Mouse (Mus musculus): Measurements from ENCODE around the gene Tlk2. TPM values are rescaled to one million over a fixed set of nuclear protein-coding genes. Genes with fewer than 3 reads are reported as not detected.

Tlk2 gene
- polyA plus RNA-seq, 1 experiment = 25.0 TPM

DNA sequence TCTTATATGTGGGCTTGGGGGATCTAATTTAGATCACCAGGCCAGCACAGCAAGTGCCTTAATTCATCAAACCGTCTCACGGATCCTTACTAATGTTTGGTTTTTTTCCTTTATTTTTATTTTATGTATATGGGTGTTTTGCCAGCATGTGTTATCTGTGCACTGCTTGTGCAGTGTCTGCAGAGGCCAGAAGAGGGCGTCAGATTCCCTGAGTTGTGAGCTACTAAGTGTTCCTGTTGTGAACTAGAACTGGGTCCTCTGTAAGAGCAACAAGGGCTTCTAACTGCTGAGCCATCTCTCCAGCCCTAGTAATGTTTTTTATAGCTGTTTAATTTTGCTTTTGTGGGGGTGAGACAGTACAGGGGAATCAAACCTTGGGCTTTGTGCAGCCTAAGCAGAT is 23.8 kb downstream of the Tlk2 start:
- TF ChIP-seq GATA1 (IDR thresholded peaks at IDR 0.05; ENCODE audit: low read length) = no peak

DNA sequence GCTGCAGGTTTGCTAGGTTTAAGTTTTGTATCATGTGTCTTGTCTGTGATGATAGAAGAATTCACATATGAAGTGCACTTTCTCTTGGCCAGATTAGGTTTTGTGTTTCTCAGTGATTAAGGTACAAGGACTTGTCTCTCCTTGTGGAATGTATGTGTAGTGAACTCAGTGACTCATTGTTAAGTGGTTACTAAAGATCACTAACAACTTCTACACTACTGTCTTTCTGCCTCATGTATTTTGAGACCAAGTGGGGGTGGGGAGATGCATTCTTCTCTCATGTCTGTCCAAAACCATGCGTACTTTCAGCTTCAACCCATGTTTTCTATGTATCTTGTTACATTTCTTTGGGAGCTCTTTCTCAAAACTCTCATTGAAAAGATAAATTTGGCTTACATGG is 31.4 kb downstream of the Tlk2 start:
- no peak for TF ChIP-seq GATA1 (IDR thresholded peaks at IDR 0.05; ENCODE audit: low read length)

GRCm38 (mm10) chr11:105214257-105214656 is 35.6 kb downstream of the Tlk2 start:
- no peak for TF ChIP-seq GATA1 (IDR thresholded peaks at IDR 0.05; ENCODE audit: low read length)

GRCm38 (mm10) chr11:105217771-105218170 is 39.2 kb downstream of the Tlk2 start:
- TF ChIP-seq GATA1 (IDR thresholded peaks at IDR 0.05; ENCODE audit: low read length) = no peak

GRCm38 (mm10) chr11:105234501-105234900 is 55.9 kb downstream of the Tlk2 start:
- no peak for TF ChIP-seq GATA1 (IDR thresholded peaks at IDR 0.05; ENCODE audit: low read length)

GRCm38 (mm10) chr11:105240991-105241390 is 62.4 kb downstream of the Tlk2 start:
- no peak for TF ChIP-seq GATA1 (IDR thresholded peaks at IDR 0.05; ENCODE audit: low read length)

- no peak for TF ChIP-seq GATA1 (IDR thresholded peaks at IDR 0.05; ENCODE audit: low read length)
Measured at GRCm38 (mm10) chr11:105246369-105246768, 67.8 kb downstream of the Tlk2 start.

GRCm38 (mm10) chr11:105246785-105247184 is 68.2 kb downstream of the Tlk2 start:
- no peak for TF ChIP-seq GATA1 (IDR thresholded peaks at IDR 0.05; ENCODE audit: low read length)

DNA sequence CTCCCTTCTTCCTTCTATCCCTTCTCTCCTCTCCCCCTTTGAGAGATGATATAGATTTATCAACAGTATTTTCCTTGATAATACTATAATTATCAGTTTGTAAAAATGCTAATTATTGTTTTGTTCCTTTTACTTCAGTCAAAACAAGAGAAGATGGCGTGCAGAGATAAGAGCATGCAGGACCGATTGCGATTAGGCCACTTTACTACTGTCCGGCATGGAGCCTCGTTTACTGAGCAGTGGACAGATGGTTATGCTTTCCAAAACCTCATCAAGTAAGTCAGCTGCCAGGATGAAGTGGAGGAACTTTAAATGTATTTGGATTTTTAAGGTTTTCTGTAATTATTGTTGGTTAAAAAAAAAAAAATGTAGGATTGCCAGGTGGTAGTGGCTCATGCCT is 68.7 kb downstream of the Tlk2 start:
- TF ChIP-seq GATA1 (IDR thresholded peaks at IDR 0.05; ENCODE audit: low read length) = no peak

GRCm38 (mm10) chr11:105259733-105260132 is 81.1 kb downstream of the Tlk2 start:
- no peak for TF ChIP-seq GATA1 (IDR thresholded peaks at IDR 0.05; ENCODE audit: low read length)

DNA sequence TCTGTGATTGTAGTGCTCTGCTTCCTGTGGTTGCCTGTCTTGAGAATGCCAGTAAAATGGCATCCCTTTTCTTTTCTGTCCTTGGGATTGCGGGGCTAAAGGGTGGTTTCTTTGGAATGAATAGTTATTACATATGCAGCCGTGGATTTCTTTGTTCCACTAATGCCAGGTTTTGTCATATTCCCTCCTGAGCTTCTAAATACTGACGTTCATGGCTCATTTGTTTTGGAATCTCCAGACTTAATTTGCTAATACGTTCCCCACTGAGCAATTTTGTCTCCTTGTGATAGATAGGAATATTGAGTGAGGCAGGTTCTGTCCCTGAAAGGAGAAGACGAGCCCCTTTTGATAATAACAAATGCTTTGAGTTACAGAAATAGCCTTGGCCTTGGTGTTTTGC is 82.5 kb downstream of the Tlk2 start:
- TF ChIP-seq GATA1 (IDR thresholded peaks at IDR 0.05; ENCODE audit: low read length) = no peak

DNA sequence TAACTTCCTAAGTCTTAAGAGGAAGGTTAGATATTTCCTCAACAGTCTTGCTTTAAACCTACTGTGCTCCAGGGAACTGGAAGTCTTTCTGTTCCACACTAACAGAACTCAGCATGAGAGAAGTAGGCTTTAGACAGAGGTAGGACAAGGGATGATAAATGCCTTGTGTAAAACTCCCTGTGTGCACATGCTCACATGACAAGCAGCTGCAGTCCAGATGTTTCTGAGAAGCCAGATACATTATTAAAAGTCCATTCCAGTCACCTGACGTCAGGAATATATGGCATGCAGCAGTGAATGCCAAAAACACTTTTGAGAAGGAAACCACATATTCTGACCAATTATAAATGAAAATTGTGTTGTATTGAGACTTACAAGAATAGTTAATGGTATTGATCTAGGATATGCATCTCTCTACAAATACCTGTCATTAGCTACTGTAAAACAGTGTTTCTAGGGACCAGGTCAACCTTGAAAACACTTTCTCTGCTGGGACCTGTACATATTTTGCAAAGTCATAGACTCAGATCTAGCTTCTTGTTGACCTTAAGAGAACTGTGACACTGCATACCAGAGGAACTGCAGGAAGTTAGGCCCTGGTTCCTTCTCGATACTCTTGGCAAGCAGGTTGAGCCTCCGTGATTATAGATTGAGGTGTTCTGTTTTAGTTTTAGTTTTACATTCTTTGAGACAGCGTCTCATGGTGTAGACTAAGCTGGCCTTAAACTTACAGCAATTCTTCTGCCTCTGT is 83.2 kb downstream of the Tlk2 start:
- TF ChIP-seq GATA1 (IDR thresholded peaks at IDR 0.05; ENCODE audit: low read length) = no peak

DNA sequence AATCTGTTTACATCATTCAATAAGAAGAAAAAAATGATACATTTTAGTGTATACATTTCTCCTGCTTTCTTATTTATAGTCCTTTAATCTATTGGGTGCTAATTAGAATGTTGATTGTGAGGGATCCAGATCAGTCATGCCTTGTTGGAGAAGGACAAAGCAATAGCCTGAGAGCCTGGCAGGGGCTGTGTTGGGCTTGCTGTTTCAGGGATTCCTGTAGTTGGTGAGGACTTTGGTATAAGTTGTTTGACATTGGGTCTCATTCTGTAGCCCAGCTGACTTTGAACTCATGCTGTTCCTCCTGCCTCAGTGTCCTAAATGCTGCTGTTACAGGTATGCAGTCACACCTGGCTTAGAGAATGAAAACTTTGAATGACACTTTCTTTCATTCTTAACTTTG is 85.9 kb downstream of the Tlk2 start:
- no peak for TF ChIP-seq GATA1 (IDR thresholded peaks at IDR 0.05; ENCODE audit: low read length)

DNA sequence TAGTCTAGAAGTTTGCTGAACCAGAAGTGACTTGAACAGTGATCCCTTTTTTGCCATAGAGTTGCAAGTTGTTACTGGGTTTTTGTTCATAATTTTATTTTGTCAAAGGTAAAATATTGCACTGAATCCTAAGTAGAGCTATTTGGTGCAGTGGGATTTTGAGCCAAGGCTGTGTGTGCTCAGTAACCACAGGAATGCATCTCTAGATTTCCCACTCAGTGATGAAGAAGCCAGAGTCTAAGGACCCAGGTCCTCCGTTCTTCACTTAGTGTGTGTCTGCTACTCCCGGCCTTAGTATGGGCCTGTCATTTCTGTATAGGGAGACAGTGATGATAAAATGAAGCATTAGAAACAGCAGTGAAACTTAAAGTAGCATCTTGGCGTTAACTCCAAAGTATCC is 86.4 kb downstream of the Tlk2 start:
- no peak for TF ChIP-seq GATA1 (IDR thresholded peaks at IDR 0.05; ENCODE audit: low read length)

- TF ChIP-seq GATA1 (IDR thresholded peaks at IDR 0.05; ENCODE audit: low read length) = no peak
Measured at GRCm38 (mm10) chr11:105270155-105270554, 91.5 kb downstream of the Tlk2 start.

DNA sequence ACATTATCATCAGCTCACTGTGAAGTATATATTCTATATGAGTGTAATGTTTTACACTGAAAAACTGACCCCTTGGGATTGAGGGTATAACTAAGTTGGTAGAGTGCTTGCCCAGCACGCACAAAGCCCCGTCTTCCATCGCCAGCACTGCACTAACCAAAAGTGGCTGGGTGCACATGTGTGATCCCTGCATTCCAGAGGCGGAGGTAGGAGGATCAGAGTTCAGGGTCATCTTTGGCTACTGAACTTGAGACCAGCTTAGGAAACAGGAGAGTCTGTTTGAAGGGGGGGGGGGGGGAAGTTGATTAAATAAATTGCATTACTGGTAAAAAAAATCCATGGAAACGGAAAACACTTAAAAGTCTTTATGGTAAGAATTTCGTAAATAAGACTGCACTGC is 101.8 kb downstream of the Tlk2 start:
- no peak for TF ChIP-seq GATA1 (IDR thresholded peaks at IDR 0.05; ENCODE audit: low read length)

DNA sequence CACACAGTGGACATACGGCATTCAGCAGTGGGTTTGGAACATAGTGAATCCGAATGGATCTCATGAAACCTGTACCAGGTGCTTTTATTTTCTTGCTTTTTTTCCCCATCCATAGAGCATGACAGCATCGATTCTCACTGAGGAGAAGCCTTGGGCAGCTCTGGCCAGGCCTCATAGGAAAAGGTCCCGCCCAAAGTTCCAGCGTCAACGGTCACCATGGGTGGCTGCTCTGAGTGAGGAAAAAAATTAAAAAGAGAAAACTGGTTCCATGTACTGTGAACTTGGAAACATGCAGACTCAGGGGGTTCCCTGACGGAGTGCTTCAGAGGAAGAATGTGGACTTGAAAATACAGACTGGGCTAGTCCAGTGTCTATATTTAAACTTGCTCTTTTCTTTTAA is 102.7 kb downstream of the Tlk2 start:
- TF ChIP-seq GATA1 (IDR thresholded peaks at IDR 0.05; ENCODE audit: low read length) = no peak
